Comparison of ENCODE assay signal across 9 mouse cellular contexts in the genomic region with DNA sequence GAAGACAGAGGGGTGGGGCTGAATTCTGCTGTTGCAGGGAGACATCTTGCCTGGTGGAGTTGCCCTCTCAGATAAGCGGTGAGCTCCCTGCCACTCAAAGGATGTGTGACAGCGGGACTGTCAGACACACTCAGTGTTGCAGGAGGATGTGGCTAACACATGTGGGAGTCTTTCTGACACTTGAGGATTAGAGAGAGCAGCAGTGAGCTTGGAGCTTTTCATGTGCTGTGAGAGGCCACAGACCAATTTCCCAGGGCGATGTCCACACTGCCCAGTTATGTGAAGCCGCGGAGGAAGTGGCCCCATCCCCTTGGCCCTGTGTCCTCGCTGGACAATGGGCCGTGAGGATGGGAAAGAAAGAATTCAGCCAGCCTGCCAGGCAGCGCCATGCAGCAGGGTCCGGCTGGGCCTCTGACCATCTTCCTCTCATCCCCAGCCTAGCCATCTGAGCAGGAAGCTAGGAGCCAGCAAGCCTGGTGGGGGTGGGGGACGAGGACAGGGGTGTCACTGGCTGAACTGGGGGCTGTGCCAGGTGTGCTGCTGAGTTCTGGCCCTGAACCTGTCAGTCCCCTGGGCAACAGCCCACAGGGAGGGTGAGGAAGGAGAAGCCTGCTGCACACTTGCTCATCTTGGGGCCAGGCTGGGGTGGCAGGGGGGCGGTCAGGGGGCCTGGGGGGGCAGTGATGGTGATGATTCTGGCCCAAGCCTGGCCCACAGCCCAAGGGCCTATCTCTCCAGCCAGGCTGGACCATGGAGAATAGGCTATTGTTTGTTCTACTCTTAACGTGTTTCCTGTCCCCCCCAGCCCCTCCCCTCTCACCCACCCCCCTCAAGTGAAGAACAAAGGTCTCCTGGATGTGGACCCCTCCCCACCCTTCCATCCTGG. TPM values are rescaled to one million over a fixed set of nuclear protein-coding genes. Genes with fewer than 3 reads are reported as not detected.
DNase-seq lines count a peak whose midpoint lies in the region; ATAC-seq and TF ChIP-seq lines count a peak whose summit lies in the region.
"Had no signal": no experiment of that assay in that cellular context is flagged by ENCODE, and none has a peak within 500 bp of the region (broad histone marks: within the 10 kb centered on the region; RNA-seq: fewer than 3 reads in every experiment).

No protein-coding gene starts in this region.

- H3K4me3 ChIP-seq in cortical plate, adult 2 months (ENCODE audit: insufficient read depth, low read length), result no peak overlapping the region
- H3K4me3 ChIP-seq in heart, embryonic 13.5 days, result no peak overlapping the region
- H3K4me3 ChIP-seq in kidney, embryonic 15.5 days (replicated peaks), result no peak overlapping the region
- H3K4me3 ChIP-seq in stomach, postnatal 0 days (ENCODE audit: low read depth, low read length), result no peak overlapping the region

- H3K9me3 ChIP-seq in heart, embryonic 13.5 days, result no peaks in the 10 kb centered on the region
- no peaks in the 10 kb centered on the region for H3K9me3 ChIP-seq in kidney, embryonic 15.5 days (replicated peaks)
- H3K9me3 ChIP-seq in stomach, postnatal 0 days (ENCODE audit: control insufficient read depth, low read length), result no peaks in the 10 kb centered on the region

- 0 out of 2 replicates have a peak, but pooled peaks cover 3% of the 10 kb centered on the region for H3K27me3 ChIP-seq in heart, embryonic 13.5 days (replicated peaks)
- H3K27me3 ChIP-seq in kidney, embryonic 15.5 days, result no peaks in the 10 kb centered on the region
- H3K27me3 ChIP-seq in stomach, postnatal 0 days (ENCODE audit: control insufficient read depth, insufficient read depth, low read length), result no peaks in the 10 kb centered on the region

- peak overlapping the region; percentile 63 for H3K9ac ChIP-seq in heart, embryonic 13.5 days
- peak overlapping the region; percentile 7; the same call in 1 of the 2 replicates for H3K9ac ChIP-seq in kidney, embryonic 15.5 days
- no peak overlapping the region for H3K9ac ChIP-seq in stomach, postnatal 0 days (ENCODE audit: low read length)

- H3K27ac ChIP-seq in cortical plate, adult 2 months (ENCODE audit: insufficient read depth, low read length), result peak overlapping the region; percentile 82
- H3K27ac ChIP-seq in heart, embryonic 13.5 days (replicated peaks), result peak overlapping the region; percentile 95
- H3K27ac ChIP-seq in kidney, embryonic 15.5 days, result peak overlapping the region; percentile 97
- peak overlapping the region; percentile 88 for H3K27ac ChIP-seq in stomach, postnatal 0 days (replicated peaks)
- H3K27ac ChIP-seq: macrophage had no signal

- H3K36me3 ChIP-seq in heart, embryonic 13.5 days, result no peaks in the 10 kb centered on the region
- no peaks in the 10 kb centered on the region for H3K36me3 ChIP-seq in kidney, embryonic 15.5 days
- H3K36me3 ChIP-seq in stomach, postnatal 0 days (ENCODE audit: control insufficient read depth, insufficient read depth, low read length), result no peaks in the 10 kb centered on the region

- DNase-seq in left cerebral cortex, postnatal 4 days, result peak; percentile 83
- no peak for DNase-seq in left cerebral cortex, adult 9 months (ENCODE audit: low spot score in 2 of 2)
- peak; percentile 84 for DNase-seq in lung, postnatal 10 days
- DNase-seq in stomach, postnatal 0 days (ENCODE audit: low spot score), result peak; percentile 15
- no peak for DNase-seq in right cerebral cortex, adult 18-20 months

- peak overlapping the region; percentile 16; the same call in 1 of the 2 replicates for H3K4me2 ChIP-seq in heart, embryonic 13.5 days
- no peak overlapping the region for H3K4me2 ChIP-seq in kidney, embryonic 15.5 days
- no peak overlapping the region for H3K4me2 ChIP-seq in stomach, postnatal 0 days (replicated peaks; ENCODE audit: low read depth)

- 0 out of 2 replicates have a peak, but pooled peaks have one; percentile 6 for ATAC-seq in heart, embryonic 13.5 days (ENCODE audit: extremely low read depth, insufficient number of reproducible peaks, low FRiP score, low TSS enrichment)
- ATAC-seq in kidney, embryonic 15.5 days (replicated peaks; ENCODE audit: low FRiP score), result no peak; the same call in 1 of the 2 replicates
- ATAC-seq in stomach, postnatal 0 days (ENCODE audit: low FRiP score, low TSS enrichment), result no peak

- 10% methylated on average over 11 of the region's 12 CpGs for WGBS in heart, embryonic 13.5 days
- 16% methylated on average over 12 of the region's 12 CpGs for WGBS in kidney, embryonic 15.5 days
- 30% methylated on average over 12 of the region's 12 CpGs for WGBS in stomach, postnatal 0 days

- TF ChIP-seq EP300 in stomach, postnatal 0 days (optimal IDR thresholded peaks at IDR 0.05), result no peak

- H3K4me1 ChIP-seq in cortical plate, adult 2 months (ENCODE audit: control insufficient read depth, insufficient read depth, low read length), result 0 out of 2 replicates have a peak, but pooled peaks cover 2% of the 10 kb centered on the region
- peaks cover 69% of the 10 kb centered on the region for H3K4me1 ChIP-seq in heart, embryonic 13.5 days
- H3K4me1 ChIP-seq in kidney, embryonic 15.5 days, result peaks cover 80% of the 10 kb centered on the region
- H3K4me1 ChIP-seq in stomach, postnatal 0 days (replicated peaks; ENCODE audit: control insufficient read depth, insufficient read depth), result peaks cover 11% of the 10 kb centered on the region; the same call in 1 of the 2 replicates

- TF ChIP-seq POLR2A in cortical plate, adult 2 months (IDR thresholded peaks at IDR 0.05; ENCODE audit: extremely low read depth, insufficient read depth, low read length), result no peak

- intact Hi-C loops in left cerebral cortex, postnatal 4 days (cut with DNase I), result no loop called here

- no peak for TF ChIP-seq CTCF in cortical plate, adult 2 months (IDR thresholded peaks at IDR 0.05; ENCODE audit: extremely low read depth, insufficient read depth, low read length)
- no peak for TF ChIP-seq CTCF in stomach, postnatal 0 days (IDR thresholded peaks at IDR 0.05; ENCODE audit: low read depth)

RNA-seq across cellular contexts. Expression of a gene that starts 7.0 kb away (rescaled TPM):
- total RNA-seq in left cerebral cortex, postnatal 4 days (2021), result 1 to 10 TPM; 8.3 to 9.1 TPM
- 23.3 and 28.1 TPM in 2 replicates for polyA plus RNA-seq in cortical plate, adult 2 months (2012; rRNA removed)
- polyA plus RNA-seq in heart, embryonic 13.5 days (2015; fragmentation: Nextera tagmentation; extraction: Ambion mirVana), result 34.2 and 36.1 TPM in 2 replicates
- 46.2 and 51.1 TPM in 2 replicates for polyA plus RNA-seq in kidney, embryonic 15.5 days (2015; fragmentation: Nextera tagmentation; extraction: Ambion mirVana)
- 37.7 and 45.4 TPM in 2 replicates for polyA plus RNA-seq in stomach, postnatal 0 days (2015; fragmentation: Nextera tagmentation; extraction: Ambion mirVana)
- polyA plus RNA-seq: macrophage had no signal

RNA-seq across cellular contexts. Expression of a gene that starts 19.9 kb away (rescaled TPM):
- total RNA-seq in left cerebral cortex, postnatal 4 days (2021), result not detected
- 0.34 and 0.35 TPM in 2 replicates for polyA plus RNA-seq in cortical plate, adult 2 months (2012; rRNA removed)
- polyA plus RNA-seq in heart, embryonic 13.5 days (2015; fragmentation: Nextera tagmentation; extraction: Ambion mirVana), result 0.82 TPM in 1 of 2 replicates, not detected in the other
- polyA plus RNA-seq in kidney, embryonic 15.5 days (2015; fragmentation: Nextera tagmentation; extraction: Ambion mirVana), result 0.60 and 1.8 TPM in 2 replicates
- 39.4 and 39.5 TPM in 2 replicates for polyA plus RNA-seq in stomach, postnatal 0 days (2015; fragmentation: Nextera tagmentation; extraction: Ambion mirVana)
- polyA plus RNA-seq: macrophage had no signal

RNA-seq across cellular contexts. Expression of a gene that starts 32.6 kb away (rescaled TPM):
- 1 to 10 TPM; 5.2 to 5.4 TPM for total RNA-seq in left cerebral cortex, postnatal 4 days (2021)
- 4.7 and 5.2 TPM in 2 replicates for polyA plus RNA-seq in cortical plate, adult 2 months (2012; rRNA removed)
- polyA plus RNA-seq in heart, embryonic 13.5 days (2015; fragmentation: Nextera tagmentation; extraction: Ambion mirVana), result 5.1 and 5.3 TPM in 2 replicates
- polyA plus RNA-seq in kidney, embryonic 15.5 days (2015; fragmentation: Nextera tagmentation; extraction: Ambion mirVana), result 9.1 and 9.5 TPM in 2 replicates
- 2.4 and 2.8 TPM in 2 replicates for polyA plus RNA-seq in stomach, postnatal 0 days (2015; fragmentation: Nextera tagmentation; extraction: Ambion mirVana)
- polyA plus RNA-seq: macrophage had no signal

RNA-seq across cellular contexts. Expression of a gene that starts 41.5 kb away (rescaled TPM):
- 10 to 100 TPM; 59.3 to 65.6 TPM for total RNA-seq in left cerebral cortex, postnatal 4 days (2021)
- 72.6 and 73.0 TPM in 2 replicates for polyA plus RNA-seq in cortical plate, adult 2 months (2012; rRNA removed)
- polyA plus RNA-seq in heart, embryonic 13.5 days (2015; fragmentation: Nextera tagmentation; extraction: Ambion mirVana), result 44.3 and 46.2 TPM in 2 replicates
- 49.5 and 55.5 TPM in 2 replicates for polyA plus RNA-seq in kidney, embryonic 15.5 days (2015; fragmentation: Nextera tagmentation; extraction: Ambion mirVana)
- polyA plus RNA-seq in stomach, postnatal 0 days (2015; fragmentation: Nextera tagmentation; extraction: Ambion mirVana), result 35.6 and 39.3 TPM in 2 replicates

Comparison
In these comparisons a context has a peak if more than half of its experiments do, and no peak if none do; other contexts are left out.
1. DNase-seq: peak in left cerebral cortex, postnatal 4 days (single experiment), lung, postnatal 10 days (single experiment) and stomach, postnatal 0 days (single experiment); none in left cerebral cortex, adult 9 months (0 of 2) and right cerebral cortex, adult 18-20 months (single experiment).
2. RNA of a gene that starts 19.9 kb away (polyA plus RNA-seq): 39.4 to 39.5 TPM in stomach, postnatal 0 days; 0.60 to 1.8 TPM in kidney, embryonic 15.5 days, 0.34 to 0.35 TPM in cortical plate, adult 2 months and 0.82 TPM in heart, embryonic 13.5 days; every median in the first group is over 10 times any median in the second.
3. Peak in every context shown above with its lines, with median percentiles within 50 percentile points of each other: H3K27ac ChIP-seq.